Mouse (Mus musculus) limb, embryonic 13.5 days (tissue): ENCODE measurements at regions not wholly inside any gene's neighbourhood (a gene's known extent, or its start where the extent isn't known, plus 50 kb on each side); places are given as distances from the start of the nearest gene placed in this dataset.

Source experiments
- ATAC-seq: fragments of 200-750 bp; cut with Nextera tagmentation; 2 replicates; pipeline ENCODE4 v1.8.0; 2017; ENCODE audit warnings: low read depth, moderate number of reproducible peaks, moderate TSS enrichment; ENCODE audit not compliant: low FRiP score
- H3K27ac ChIP-seq: fragments of 300-500 bp; sonication (generic); 2 replicates; pipeline ENCODE4 v1.5.1; 2015; ENCODE audit warnings: inconsistent platforms, mild to moderate bottlenecking, moderate library complexity
- H3K27me3 ChIP-seq: fragments of 300-500 bp; sonication (generic); 2 replicates; pipeline ENCODE4 v1.6.1; 2015; ENCODE audit warnings: mild to moderate bottlenecking, inconsistent platforms
- H3K36me3 ChIP-seq: fragments of 300-500 bp; sonication (generic); 2 replicates; pipeline ENCODE4 v1.6.1; 2015; ENCODE audit warnings: inconsistent platforms, mild to moderate bottlenecking, moderate library complexity
- H3K4me1 ChIP-seq: fragments of 300-500 bp; sonication (generic); 2 replicates; pipeline ENCODE4 v1.6.1; 2015; ENCODE audit warnings: inconsistent platforms
- H3K4me2 ChIP-seq: fragments of 300-500 bp; sonication (generic); replicated peaks from 2 replicates; pipeline ENCODE4 v1.6.1; 2015; ENCODE audit warnings: inconsistent platforms, mild to moderate bottlenecking, moderate library complexity
- H3K4me3 ChIP-seq: fragments of 300-500 bp; sonication (generic); 2 replicates; pipeline ENCODE4 v1.5.1; 2015; ENCODE audit warnings: moderate library complexity, mild to moderate bottlenecking, inconsistent platforms
- H3K9ac ChIP-seq: fragments of 300-500 bp; sonication (generic); 2 replicates; pipeline ENCODE4 v1.6.1; 2015; ENCODE audit warnings: mild to moderate bottlenecking, inconsistent platforms
- H3K9me3 ChIP-seq: fragments of 300-500 bp; sonication (generic); 2 replicates; pipeline ENCODE4 v1.6.1; 2016; ENCODE audit warnings: inconsistent platforms
- WGBS: fragments of 180-500 bp; shearing (Covaris S2); methylation state at CpG from one replicate; pipeline ENCODE4 v1.1.7; 2015; 5-methylcytosine and 5-hydroxymethylcytosine counted together

- Histone ChIP-seq H3K4me1 (no peaks in the 10 kb centered on the region), H3K9ac (no peak overlapping the region), H3K4me3 (no peak overlapping the region), H3K36me3 (no peaks in the 10 kb centered on the region), H3K27me3 (no peaks in the 10 kb centered on the region), H3K9me3 (no peaks in the 10 kb centered on the region), H3K4me2 (no peak overlapping the region), H3K27ac (no peak overlapping the region)
- 52% methylated on average over 3 of the region's 3 CpGs for WGBS
- ATAC-seq = no peak
Observed at GRCm38 (mm10) chr11:44204384-44204783, 195.5 kb upstream of the Il12b start.

GRCm38 (mm10) chr11:44206866-44207265 lies 193.0 kb upstream of the Il12b start:
- no peaks in the 10 kb centered on the region for H3K27me3 ChIP-seq
- H3K27ac ChIP-seq = no peak overlapping the region
- no peak overlapping the region for H3K9ac ChIP-seq
- no peak overlapping the region for H3K4me2 ChIP-seq
- H3K4me3 ChIP-seq = no peak overlapping the region
- WGBS = 86% methylated on average over 4 of the region's 4 CpGs
- ATAC-seq = no peak
- H3K36me3 ChIP-seq = no peaks in the 10 kb centered on the region
- H3K9me3 ChIP-seq = no peaks in the 10 kb centered on the region
- H3K4me1 ChIP-seq = no peaks in the 10 kb centered on the region

GRCm38 (mm10) chr11:44211871-44212441 lies 187.9 kb upstream of the Il12b start:
- Histone ChIP-seq H3K36me3 (no peaks in the 10 kb centered on the region), H3K9me3 (no peaks in the 10 kb centered on the region), H3K27ac (no peak overlapping the region), H3K4me1 (no peaks in the 10 kb centered on the region), H3K4me3 (no peak overlapping the region), H3K9ac (no peak overlapping the region), H3K4me2 (no peak overlapping the region), H3K27me3 (no peaks in the 10 kb centered on the region)
- WGBS = 53% methylated on average over 9 of the region's 9 CpGs
- no peak for ATAC-seq

- Histone ChIP-seq H3K4me3 (no peak overlapping the region), H3K27me3 (no peaks in the 10 kb centered on the region), H3K9me3 (no peaks in the 10 kb centered on the region), H3K36me3 (no peaks in the 10 kb centered on the region), H3K9ac (no peak overlapping the region), H3K4me1 (no peaks in the 10 kb centered on the region), H3K4me2 (no peak overlapping the region), H3K27ac (no peak overlapping the region)
- no peak for ATAC-seq
Observed at GRCm38 (mm10) chr11:44214095-44214494, 185.8 kb upstream of the Il12b start.

- 88% methylated on average over 3 of the region's 3 CpGs for WGBS
- ATAC-seq = no peak
- no peak overlapping the region for H3K27ac ChIP-seq
- no peak overlapping the region for H3K4me2 ChIP-seq
- H3K9ac ChIP-seq = no peak overlapping the region
- H3K9me3 ChIP-seq = no peaks in the 10 kb centered on the region
- H3K27me3 ChIP-seq = no peaks in the 10 kb centered on the region
- no peaks in the 10 kb centered on the region for H3K4me1 ChIP-seq
- no peak overlapping the region for H3K4me3 ChIP-seq
- no peaks in the 10 kb centered on the region for H3K36me3 ChIP-seq
Observed at GRCm38 (mm10) chr11:44216346-44216745, 183.5 kb upstream of the Il12b start.

- no peaks in the 10 kb centered on the region for H3K4me1 ChIP-seq
- WGBS = 51% methylated on average over 3 of the region's 3 CpGs
- no peak overlapping the region for H3K4me3 ChIP-seq
- ATAC-seq = no peak
- no peak overlapping the region for H3K27ac ChIP-seq
- H3K4me2 ChIP-seq = no peak overlapping the region
- no peaks in the 10 kb centered on the region for H3K27me3 ChIP-seq
- H3K9ac ChIP-seq = no peak overlapping the region
- H3K9me3 ChIP-seq = no peaks in the 10 kb centered on the region
- H3K36me3 ChIP-seq = no peaks in the 10 kb centered on the region
Observed at GRCm38 (mm10) chr11:44219971-44220370, 179.9 kb upstream of the Il12b start.

GRCm38 (mm10) chr11:44229996-44230395 lies 169.9 kb upstream of the Il12b start:
- H3K27ac ChIP-seq = no peak overlapping the region
- H3K36me3 ChIP-seq = no peaks in the 10 kb centered on the region
- no peak overlapping the region for H3K9ac ChIP-seq
- no peak overlapping the region for H3K4me2 ChIP-seq
- no peaks in the 10 kb centered on the region for H3K27me3 ChIP-seq
- 91% methylated on average over 5 of the region's 5 CpGs for WGBS
- ATAC-seq = no peak
- H3K9me3 ChIP-seq = no peaks in the 10 kb centered on the region
- H3K4me1 ChIP-seq = no peaks in the 10 kb centered on the region
- H3K4me3 ChIP-seq = no peak overlapping the region

GRCm38 (mm10) chr11:44235456-44235855 lies 164.4 kb upstream of the Il12b start:
- Histone ChIP-seq H3K9ac (no peak overlapping the region), H3K36me3 (no peaks in the 10 kb centered on the region), H3K9me3 (no peaks in the 10 kb centered on the region), H3K4me3 (no peak overlapping the region), H3K4me1 (no peaks in the 10 kb centered on the region), H3K27ac (no peak overlapping the region), H3K4me2 (no peak overlapping the region), H3K27me3 (no peaks in the 10 kb centered on the region)
- ATAC-seq = no peak

- Histone ChIP-seq H3K9me3 (no peaks in the 10 kb centered on the region), H3K27ac (no peak overlapping the region), H3K27me3 (no peaks in the 10 kb centered on the region), H3K4me1 (no peaks in the 10 kb centered on the region), H3K4me2 (no peak overlapping the region), H3K9ac (no peak overlapping the region), H3K36me3 (no peaks in the 10 kb centered on the region), H3K4me3 (no peak overlapping the region)
- no peak for ATAC-seq
- 92% methylated on average over 4 of the region's 4 CpGs for WGBS
Observed at GRCm38 (mm10) chr11:44238051-44238450, 161.8 kb upstream of the Il12b start.

- no peaks in the 10 kb centered on the region for H3K36me3 ChIP-seq
- no peaks in the 10 kb centered on the region for H3K4me1 ChIP-seq
- 73% methylated on average over 8 of the region's 8 CpGs for WGBS
- H3K9ac ChIP-seq = no peak overlapping the region
- no peak overlapping the region for H3K4me2 ChIP-seq
- H3K27ac ChIP-seq = no peak overlapping the region
- no peak overlapping the region for H3K4me3 ChIP-seq
- H3K9me3 ChIP-seq = no peaks in the 10 kb centered on the region
- no peaks in the 10 kb centered on the region for H3K27me3 ChIP-seq
- ATAC-seq = no peak
Observed at GRCm38 (mm10) chr11:44238598-44238997, 161.3 kb upstream of the Il12b start.

GRCm38 (mm10) chr11:44243184-44243583 lies 156.7 kb upstream of the Il12b start:
- H3K9me3 ChIP-seq = no peaks in the 10 kb centered on the region
- WGBS = 53% methylated on average over 2 of the region's 2 CpGs
- no peak overlapping the region for H3K27ac ChIP-seq
- H3K4me2 ChIP-seq = no peak overlapping the region
- H3K4me3 ChIP-seq = no peak overlapping the region
- no peaks in the 10 kb centered on the region for H3K4me1 ChIP-seq
- H3K9ac ChIP-seq = no peak overlapping the region
- no peaks in the 10 kb centered on the region for H3K36me3 ChIP-seq
- no peak for ATAC-seq
- H3K27me3 ChIP-seq = no peaks in the 10 kb centered on the region

GRCm38 (mm10) chr11:44251821-44252220 lies 148.0 kb upstream of the Il12b start:
- Histone ChIP-seq H3K4me1 (no peaks in the 10 kb centered on the region), H3K4me3 (no peak overlapping the region), H3K9ac (no peak overlapping the region), H3K4me2 (no peak overlapping the region), H3K27ac (no peak overlapping the region), H3K36me3 (no peaks in the 10 kb centered on the region), H3K27me3 (no peaks in the 10 kb centered on the region), H3K9me3 (no peaks in the 10 kb centered on the region)
- 90% methylated on average over 5 of the region's 5 CpGs for WGBS
- ATAC-seq = no peak

GRCm38 (mm10) chr11:44260376-44261111 lies 139.3 kb upstream of the Il12b start:
- Histone ChIP-seq H3K27me3 (no peaks in the 10 kb centered on the region), H3K9me3 (no peaks in the 10 kb centered on the region), H3K36me3 (no peaks in the 10 kb centered on the region), H3K9ac (no peak overlapping the region), H3K4me2 (no peak overlapping the region), H3K4me3 (no peak overlapping the region), H3K27ac (no peak overlapping the region), H3K4me1 (no peaks in the 10 kb centered on the region)
- WGBS = 85% methylated on average over 10 of the region's 10 CpGs
- ATAC-seq = no peak
